Comparison of ENCODE assay signal across 17 mouse cellular contexts in genomic region chr12:12612520-12612919, GRCm38 (mm10).
"Had no signal": no experiment of that assay in that cellular context is flagged by ENCODE, and none has a peak within 500 bp of the region (broad histone marks: within the 10 kb centered on the region; RNA-seq: fewer than 3 reads in every experiment).

No protein-coding gene starts in this region.

- ATAC-seq: lung, postnatal 0 days; midbrain, embryonic 13.5 days; midbrain, embryonic 16.5 days had no signal

- H3K27me3 ChIP-seq: lung, embryonic 15.5 days; megakaryocyte, embryonic 14.5 days; midbrain, embryonic 13.5 days; neural tube, embryonic 12.5 days; stomach, embryonic 15.5 days had no signal

- H3K36me3 ChIP-seq: lung, embryonic 15.5 days; midbrain, embryonic 13.5 days; neural tube, embryonic 12.5 days; stomach, embryonic 15.5 days had no signal

- H3K4me3 ChIP-seq: lung, embryonic 15.5 days; megakaryocyte, embryonic 14.5 days; midbrain, embryonic 13.5 days; neural tube, embryonic 12.5 days; stomach, embryonic 15.5 days had no signal

- H3K4me1 ChIP-seq: neural tube, embryonic 12.5 days; stomach, embryonic 15.5 days had no signal

- H3K9me3 ChIP-seq: lung, embryonic 15.5 days; midbrain, embryonic 13.5 days; neural tube, embryonic 12.5 days; stomach, embryonic 15.5 days had no signal

- DNase-seq: lung, adult 2 months; lung, postnatal 14 days; lung, postnatal 36 days; right cerebral cortex, postnatal 14 days; thymus, adult 2 months; thymus, postnatal 25 days; thymus, postnatal 4 days had no signal

- H3K9ac ChIP-seq: lung, embryonic 15.5 days; midbrain, embryonic 13.5 days; neural tube, embryonic 12.5 days; stomach, embryonic 15.5 days had no signal

- H3K4me2 ChIP-seq: lung, embryonic 15.5 days; midbrain, embryonic 11.5 days; midbrain, embryonic 13.5 days; neural tube, embryonic 12.5 days; stomach, embryonic 15.5 days had no signal

- H3K27ac ChIP-seq: lung, embryonic 15.5 days; macrophage; midbrain, embryonic 13.5 days; neural tube, embryonic 12.5 days; stomach, embryonic 15.5 days; stomach, postnatal 0 days had no signal
